Mouse (Mus musculus) urinary bladder, adult 2 months (tissue): Measurements from ENCODE around the gene Vwa2. TPM values are rescaled to one million over a fixed set of nuclear protein-coding genes. Genes with fewer than 3 reads are reported as not detected.
A peak's percentile ranks its signal among the peaks of the same experiment; 100 is the strongest.

Experiments used
- DNase-seq: peaks from one replicate; pipeline ENCODE4 v3.0.0; 2022; ENCODE audit warnings: low spot score
- polyA plus RNA-seq: library from polyadenylated mRNA; depleted of rRNA; stranded (reverse); fragments of >200 nt; gene quantifications from 2 replicates; pipeline ENCODE4 v1.2.3, GENCODE M21; 2012; rRNA removed

Vwa2 gene
- polyA plus RNA-seq = 0.01 TPM in 1 of 2 replicates, not detected in the other

DNA sequence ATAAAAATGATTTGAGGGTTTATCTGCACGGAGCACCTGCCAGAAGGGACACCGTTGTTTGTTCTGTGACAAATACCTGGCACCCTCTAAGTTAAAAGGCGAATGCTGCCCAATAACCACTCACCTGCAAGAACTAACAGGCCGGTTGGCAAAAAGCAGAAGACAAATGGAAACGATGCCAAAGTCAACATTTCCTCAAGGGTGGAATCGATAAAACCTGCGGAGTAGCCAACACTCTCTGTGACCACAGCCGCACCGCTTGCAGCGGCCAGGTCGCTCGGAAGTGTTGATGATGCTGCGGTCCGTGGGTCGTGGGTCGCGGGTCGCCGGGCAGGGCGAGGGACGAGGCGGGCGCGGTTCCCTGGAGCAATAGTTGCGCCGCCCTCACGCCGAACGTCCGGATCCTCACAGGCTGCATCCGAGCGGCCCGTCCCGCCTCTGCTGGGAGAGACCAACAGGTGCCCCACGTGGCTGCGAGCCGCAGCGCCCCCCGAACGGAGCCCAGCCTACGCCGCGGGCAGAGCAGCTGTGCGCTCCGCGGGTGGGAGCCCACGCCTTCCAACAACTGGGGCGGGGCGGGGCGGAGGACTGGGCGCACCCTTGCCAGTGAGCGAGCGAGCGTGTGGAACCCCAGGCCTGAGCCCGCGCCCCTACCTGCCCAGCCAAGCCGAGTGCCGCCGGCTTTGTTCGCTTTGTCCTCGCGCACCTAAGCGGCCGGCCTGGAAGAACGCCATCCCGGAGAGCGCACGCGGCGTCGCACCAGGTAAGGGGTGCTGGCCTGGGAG is at the start of gene Vwa2:
Gene Vwa2, plus strand, starts transcription at position 434 of the 785 bp plus-strand sequence.
- peak; percentile 25 for DNase-seq

DNA sequence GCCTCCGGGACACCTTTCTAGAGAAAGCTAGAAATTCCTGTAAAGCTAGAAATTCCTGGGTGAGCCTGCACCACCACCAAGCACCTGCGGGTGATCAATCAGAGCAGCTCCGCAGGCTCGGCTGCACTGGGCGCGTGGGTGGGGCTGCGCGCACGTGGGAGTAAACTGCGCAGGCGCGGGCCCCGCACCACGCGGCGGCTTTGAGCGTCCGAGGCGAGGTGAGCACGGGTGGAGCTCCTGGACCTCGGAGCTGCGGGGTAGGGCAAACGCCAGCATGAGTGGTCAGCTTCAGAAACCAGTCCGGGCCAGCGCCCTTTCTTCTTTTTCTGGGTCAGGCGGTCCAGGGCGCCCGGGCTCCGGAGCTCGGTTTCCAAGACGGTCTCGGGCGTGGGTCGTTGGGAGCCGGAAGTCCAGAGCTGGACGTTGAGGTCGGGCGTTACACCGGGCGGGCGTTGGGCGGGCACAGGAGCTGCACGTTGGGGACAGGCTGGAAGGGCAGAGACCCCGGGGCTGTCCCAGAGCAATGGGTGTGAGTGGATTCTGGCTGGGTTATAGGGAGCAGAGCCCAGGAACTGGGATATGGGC is 47.9 kb upstream of the Vwa2 start, which contains the start of gene Tdrd1:
Gene Tdrd1, plus strand, starts transcription at position 163 of the 585 bp plus-strand sequence.
- DNase-seq = no peak

GRCm38 (mm10) chr19:56828305-56828704 is 45.7 kb upstream of the Vwa2 start:
- DNase-seq = no peak

DNA sequence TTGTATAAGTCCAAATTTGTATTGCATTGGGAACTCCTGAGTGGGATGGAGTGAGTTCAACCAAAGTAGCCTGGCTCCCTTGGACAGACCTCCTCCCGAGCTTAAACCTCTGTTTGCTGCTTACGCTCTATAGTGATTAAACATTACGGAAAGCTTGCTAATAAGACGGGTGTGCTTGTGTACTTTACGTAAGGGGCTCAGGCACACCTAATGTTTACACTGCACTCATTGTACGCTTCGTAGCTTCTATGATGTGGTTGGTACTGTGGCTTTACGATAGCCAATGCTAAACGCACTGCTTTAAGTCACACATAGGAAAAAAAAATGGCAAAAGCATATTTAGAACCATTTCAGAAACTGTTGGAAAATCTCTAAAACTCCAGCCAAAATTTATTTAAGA is 44.8 kb upstream of the Vwa2 start:
- no peak for DNase-seq

GRCm38 (mm10) chr19:56830163-56830562 is 43.9 kb upstream of the Vwa2 start:
- no peak for DNase-seq

DNA sequence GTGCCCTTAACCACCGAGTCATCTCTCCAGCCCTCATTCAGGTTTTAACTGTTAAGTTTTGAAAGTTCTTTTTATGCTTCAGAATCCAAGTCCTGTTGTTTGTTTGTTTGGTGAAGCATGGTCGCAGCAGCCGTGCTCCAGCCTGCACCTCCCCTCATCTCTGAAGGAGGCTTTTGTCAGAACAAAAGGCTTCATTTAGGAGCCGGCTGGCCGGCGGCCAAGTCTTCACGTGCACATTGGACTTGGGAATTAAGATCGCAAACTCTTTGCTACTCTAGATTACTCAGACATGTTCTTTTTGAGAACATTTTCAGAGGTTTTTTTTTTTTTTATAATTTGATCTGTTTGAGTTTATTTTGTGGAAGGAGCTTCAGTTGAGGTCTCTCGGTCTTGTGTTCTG is 38.7 kb upstream of the Vwa2 start:
- DNase-seq = no peak

GRCm38 (mm10) chr19:56838942-56839706 is 34.9 kb upstream of the Vwa2 start:
- DNase-seq = no peak

GRCm38 (mm10) chr19:56842974-56843373 is 31.1 kb upstream of the Vwa2 start:
- no peak for DNase-seq

GRCm38 (mm10) chr19:56852590-56852989 is 21.5 kb upstream of the Vwa2 start:
- no peak for DNase-seq

GRCm38 (mm10) chr19:56856455-56856854 is 17.6 kb upstream of the Vwa2 start:
- DNase-seq = no peak

DNA sequence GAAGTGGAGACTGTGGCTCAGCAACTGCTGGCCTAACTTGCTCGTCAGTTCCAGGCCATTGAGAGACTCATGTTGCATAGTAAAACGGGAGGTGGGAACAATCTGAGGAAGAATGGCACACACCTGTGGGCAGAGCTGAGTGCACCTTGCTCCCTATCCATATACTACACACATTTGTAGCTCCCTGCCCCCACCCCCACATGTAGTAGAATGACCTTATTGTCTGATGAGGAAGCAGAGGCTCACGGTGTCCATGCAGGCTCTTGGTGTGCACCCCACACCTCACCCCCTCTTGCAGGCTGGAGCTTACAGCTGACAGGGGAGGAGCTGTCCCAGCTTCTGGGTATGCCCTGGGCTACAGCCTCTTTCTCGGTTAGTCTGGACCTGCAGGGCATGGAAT is 6.3 kb upstream of the Vwa2 start:
- DNase-seq = no peak

GRCm38 (mm10) chr19:56874601-56875315 is 709 bp downstream of the Vwa2 start:
- no peak for DNase-seq

DNA sequence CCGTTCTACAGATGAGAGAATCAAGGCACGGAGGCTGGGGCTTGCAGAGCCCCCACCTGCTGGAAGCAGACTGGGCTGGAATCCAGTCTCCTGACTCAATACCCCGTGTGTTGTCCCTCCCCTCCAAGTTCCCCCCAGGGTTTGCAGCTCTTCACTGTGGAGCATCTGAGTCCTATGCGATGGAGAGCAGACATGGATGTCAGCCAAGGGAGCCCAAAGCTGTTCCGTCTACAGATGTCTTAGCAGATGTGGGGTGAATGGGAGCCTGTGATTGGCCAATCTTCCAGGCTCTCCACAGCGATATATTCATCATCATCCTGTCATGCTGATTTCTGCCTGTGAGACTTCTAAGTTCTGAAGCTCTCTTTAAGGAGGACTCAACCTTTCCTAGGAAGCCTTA is 3.3 kb downstream of the Vwa2 start:
- no peak for DNase-seq

GRCm38 (mm10) chr19:56887879-56888278 is 13.8 kb downstream of the Vwa2 start:
- DNase-seq = no peak

- no peak for DNase-seq
Observed at GRCm38 (mm10) chr19:56888654-56889053, 14.6 kb downstream of the Vwa2 start.

DNA sequence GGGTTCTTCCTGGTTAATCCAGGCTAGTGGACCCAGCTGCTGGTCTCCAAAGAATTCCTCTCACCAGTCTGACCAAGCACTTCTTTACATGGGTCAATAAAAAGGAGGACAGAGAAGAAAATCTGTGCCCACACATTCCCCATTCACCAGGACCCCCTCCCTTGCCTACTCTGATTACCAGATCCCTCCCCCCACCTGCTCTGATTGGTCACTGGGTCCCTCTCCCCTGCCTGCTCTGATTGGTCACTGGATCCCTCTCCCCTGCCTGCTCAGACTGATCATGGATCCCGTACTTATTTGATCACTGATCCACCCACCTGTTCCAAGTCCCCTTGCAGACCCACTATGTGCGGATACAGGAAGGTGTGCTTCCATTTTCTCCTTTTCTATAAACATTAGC is 17.4 kb downstream of the Vwa2 start:
- DNase-seq = no peak

GRCm38 (mm10) chr19:56892586-56892985 is 18.5 kb downstream of the Vwa2 start:
- DNase-seq = no peak

- DNase-seq = no peak
Observed at GRCm38 (mm10) chr19:56893326-56893725, 19.3 kb downstream of the Vwa2 start.

- no peak for DNase-seq
Observed at GRCm38 (mm10) chr19:56897654-56898053, 23.6 kb downstream of the Vwa2 start.

DNA sequence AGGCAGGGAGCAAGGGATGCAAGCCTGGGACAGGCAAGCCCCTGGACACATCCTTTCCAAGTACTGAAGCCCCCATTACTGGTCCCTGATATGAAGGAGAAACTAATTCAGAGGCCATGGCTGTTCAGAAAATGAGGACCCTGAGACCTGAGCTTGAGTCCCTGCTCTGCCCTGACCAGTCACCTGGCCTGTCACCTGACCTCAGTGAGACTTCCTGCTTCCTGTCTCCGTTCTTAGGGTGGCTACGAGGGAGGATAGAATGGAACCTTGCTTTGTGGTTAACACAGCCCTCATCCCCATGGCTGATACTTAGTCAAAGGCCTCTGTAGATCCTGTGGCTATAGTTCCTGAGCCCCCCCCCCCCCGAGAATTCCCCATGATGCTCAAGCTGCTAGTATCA is 30.0 kb downstream of the Vwa2 start:
- no peak for DNase-seq

GRCm38 (mm10) chr19:56905395-56905794 is 31.3 kb downstream of the Vwa2 start:
- DNase-seq = no peak

- no peak for DNase-seq
Observed at GRCm38 (mm10) chr19:56907850-56908249, 33.8 kb downstream of the Vwa2 start.
